Mouse (Mus musculus) urinary bladder, postnatal 4 days (tissue): ENCODE data around the gene Jam3.

Experiments used
- DNase-seq, 2 experiments: peaks; one replicate each; pipeline ENCODE4 v3.0.0; 2021 to 2022; ENCODE audit warnings: low spot score in 2 of 2

Jam3 gene

GRCm38 (mm10) chr9:27154763-27155530 lies at the start of gene Jam3:
Jam3 (minus strand) TSS chr9:27155421.
- DNase-seq = peak; percentile 87 to 95

- DNase-seq = no peak
Measured at GRCm38 (mm10) chr9:27204201-27204600, 49.0 kb upstream of the Jam3 start.

GRCm38 (mm10) chr9:27203134-27203533 lies 47.9 kb upstream of the Jam3 start:
- DNase-seq = no peak

GRCm38 (mm10) chr9:27201472-27202219 lies 46.4 kb upstream of the Jam3 start:
- DNase-seq = no peak

DNA sequence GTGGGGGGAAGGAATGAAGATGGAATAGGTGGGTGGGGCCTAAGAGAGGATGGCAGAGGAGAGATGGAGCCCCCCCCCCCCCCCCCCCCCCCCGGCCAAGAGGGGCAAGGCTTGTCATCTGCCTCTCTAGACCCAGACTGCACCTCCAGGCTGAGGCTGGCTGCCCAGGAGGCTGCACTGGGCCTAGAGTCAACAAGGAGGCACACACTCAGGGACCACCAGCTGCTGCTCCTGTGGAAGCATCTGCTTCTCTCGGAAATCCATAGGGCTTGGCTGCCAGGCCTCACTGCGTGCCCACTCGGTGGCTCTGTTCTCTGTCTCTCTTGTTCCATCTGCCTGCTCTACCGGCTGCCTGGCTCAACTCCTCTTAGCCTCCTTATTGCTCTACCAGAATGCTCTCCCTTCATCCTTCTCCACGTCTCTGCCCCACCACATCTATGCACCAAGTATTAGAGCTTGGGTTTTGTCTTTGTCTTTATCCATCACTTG lies 38.4 kb upstream of the Jam3 start:
- no peak for DNase-seq

GRCm38 (mm10) chr9:27192761-27193591 lies 37.8 kb upstream of the Jam3 start:
- DNase-seq = no peak

DNA sequence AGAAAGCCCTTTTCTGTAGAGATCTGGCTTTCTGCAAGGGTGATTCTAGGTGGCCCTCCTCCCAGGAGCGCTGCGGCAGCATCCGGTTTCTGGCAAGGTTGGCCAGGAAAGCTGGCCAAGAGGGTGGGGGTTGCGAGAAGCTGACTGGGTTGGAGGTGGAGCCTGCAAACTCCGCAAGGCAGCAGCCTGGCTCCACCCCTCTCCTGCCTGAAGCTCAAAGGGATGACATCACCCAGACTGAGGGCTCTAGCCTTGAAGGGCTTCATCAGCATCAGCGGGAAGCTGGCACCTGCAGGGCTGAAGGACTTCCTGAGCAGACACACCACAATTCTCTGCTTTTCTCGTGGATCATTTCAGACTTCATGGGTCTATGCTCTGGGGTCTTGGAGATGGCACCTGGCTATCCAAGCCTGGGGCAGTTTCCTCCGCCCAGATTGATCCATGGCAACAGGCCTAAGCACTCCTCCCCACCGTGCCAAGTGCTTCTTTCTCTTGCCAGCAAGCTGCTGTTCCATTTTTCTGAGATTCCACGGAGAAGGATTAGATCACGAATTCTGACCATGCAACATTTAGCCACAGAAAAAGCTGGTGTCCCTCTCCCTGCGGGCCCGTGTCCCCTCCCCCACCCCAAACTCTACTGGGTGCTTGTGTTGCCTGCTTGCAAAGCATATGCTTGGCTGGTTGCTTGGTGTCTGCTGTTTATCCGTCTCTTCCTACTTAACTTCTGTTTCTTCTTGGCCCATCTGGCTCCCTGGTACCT lies 37.0 kb upstream of the Jam3 start:
- peak; percentile 80 to 85 for DNase-seq

- DNase-seq = peak; percentile 58 to 68
Measured at GRCm38 (mm10) chr9:27191501-27191981, 36.3 kb upstream of the Jam3 start.

DNA sequence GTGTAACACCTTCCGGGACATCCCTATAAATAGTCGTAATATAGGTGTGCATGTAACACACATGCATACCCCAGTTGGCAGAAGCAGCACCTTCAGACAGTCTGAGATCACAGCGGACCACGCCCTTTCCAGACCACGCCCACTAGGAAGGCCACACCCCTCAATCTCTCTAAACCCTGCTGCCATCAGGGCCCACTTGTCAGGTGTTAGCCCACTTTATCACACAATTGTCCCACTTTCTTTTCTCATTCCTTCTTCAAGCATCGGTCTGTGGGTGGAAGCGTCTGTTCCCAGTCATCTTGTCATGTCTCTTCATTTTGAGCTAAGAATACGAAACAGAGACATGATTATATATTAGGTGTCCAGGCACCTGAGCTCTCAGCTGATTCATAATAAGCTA lies 35.2 kb upstream of the Jam3 start:
- DNase-seq = no peak

DNA sequence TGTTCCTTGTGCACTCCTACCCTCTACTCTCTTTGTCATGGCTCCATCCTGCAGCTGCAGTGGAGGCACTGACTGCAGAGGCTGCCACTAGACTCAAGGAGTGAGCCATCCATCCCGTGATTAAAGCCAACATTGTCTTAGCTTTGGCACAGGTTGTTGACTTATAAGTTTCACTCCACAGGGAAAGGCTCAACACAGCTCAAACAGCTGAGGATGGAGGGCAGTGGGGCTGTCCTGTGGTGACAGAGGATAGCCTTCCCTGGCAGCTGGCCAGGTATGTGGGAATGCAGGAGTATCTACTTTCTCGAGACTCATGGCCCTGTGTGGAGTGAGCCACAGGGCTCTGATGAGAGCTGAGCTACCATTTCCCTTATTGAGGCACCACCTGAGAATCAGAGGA lies 34.1 kb upstream of the Jam3 start:
- DNase-seq = no peak

GRCm38 (mm10) chr9:27188677-27189241 lies 33.5 kb upstream of the Jam3 start:
- DNase-seq = no peak

- DNase-seq = no peak
Measured at GRCm38 (mm10) chr9:27185820-27186219, 30.6 kb upstream of the Jam3 start.

- no peak for DNase-seq
Measured at GRCm38 (mm10) chr9:27182087-27182486, 26.9 kb upstream of the Jam3 start.

- DNase-seq = no peak
Measured at GRCm38 (mm10) chr9:27180492-27180891, 25.3 kb upstream of the Jam3 start.

GRCm38 (mm10) chr9:27178935-27179334 lies 23.7 kb upstream of the Jam3 start:
- DNase-seq = no peak

DNA sequence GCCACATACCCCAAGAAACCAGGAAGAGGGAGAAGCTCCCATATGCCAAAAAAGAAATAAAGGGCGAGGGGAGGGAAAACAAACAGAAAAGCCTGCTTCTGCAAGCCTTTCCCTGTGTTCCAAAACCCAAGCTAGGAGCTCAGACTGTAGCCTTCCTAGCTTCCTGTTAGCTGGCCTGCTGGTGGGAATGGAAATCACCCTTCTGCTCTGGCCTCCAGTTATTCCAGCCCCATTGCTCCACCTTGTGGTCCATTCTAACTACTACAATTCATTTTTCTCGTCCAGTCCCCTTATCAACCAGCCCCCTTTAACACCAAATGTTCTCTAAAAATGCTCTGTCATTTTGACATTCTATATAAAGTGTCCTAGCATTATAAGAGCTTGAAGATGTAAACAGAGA lies 20.9 kb upstream of the Jam3 start:
- DNase-seq = peak in 1 of 2 experiments; percentile 35

DNA sequence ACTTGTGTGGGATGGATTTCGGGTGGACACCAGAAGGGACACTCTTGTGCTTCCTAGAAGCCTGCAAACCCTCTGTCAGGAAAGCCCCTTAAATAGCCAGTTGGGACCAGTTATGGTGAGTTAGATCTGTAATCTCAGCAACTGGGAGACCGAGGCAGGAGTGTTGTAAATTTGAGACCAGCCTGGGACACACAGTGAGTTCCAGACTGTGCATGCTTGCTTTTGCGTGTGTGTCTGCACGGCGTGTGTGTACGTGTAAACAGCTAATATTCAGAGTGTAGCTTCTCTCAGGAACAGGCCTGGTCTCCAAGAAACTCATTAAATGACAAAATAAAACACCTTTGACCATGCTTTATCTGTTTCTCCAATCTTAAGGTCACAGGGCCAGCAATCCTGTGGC lies 20.5 kb upstream of the Jam3 start:
- DNase-seq = no peak

DNA sequence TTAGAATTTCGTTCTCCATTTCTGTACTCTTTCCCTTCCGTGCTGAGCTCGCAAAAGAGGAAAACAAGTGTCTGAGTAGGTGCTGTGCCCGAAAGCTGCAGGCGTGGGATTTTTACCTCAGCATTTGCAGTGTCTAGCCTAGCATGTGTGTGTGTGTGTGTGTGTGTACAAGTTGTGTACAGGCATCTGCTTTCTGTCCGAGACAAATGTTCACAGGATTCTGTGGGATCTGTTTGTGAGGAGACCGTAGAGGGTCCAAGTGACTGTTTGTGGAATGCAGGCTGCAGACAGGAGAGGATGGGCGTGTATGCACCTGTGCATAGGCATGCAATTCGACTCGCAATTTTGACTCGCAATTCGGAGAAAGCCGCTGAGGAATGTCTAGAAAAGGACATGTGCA lies 20.0 kb upstream of the Jam3 start:
- no peak for DNase-seq

GRCm38 (mm10) chr9:27174079-27174478 lies 18.9 kb upstream of the Jam3 start:
- no peak for DNase-seq

GRCm38 (mm10) chr9:27173646-27174045 lies 18.4 kb upstream of the Jam3 start:
- DNase-seq = no peak

GRCm38 (mm10) chr9:27172839-27173238 lies 17.6 kb upstream of the Jam3 start:
- no peak for DNase-seq
